In the genomic region with DNA sequence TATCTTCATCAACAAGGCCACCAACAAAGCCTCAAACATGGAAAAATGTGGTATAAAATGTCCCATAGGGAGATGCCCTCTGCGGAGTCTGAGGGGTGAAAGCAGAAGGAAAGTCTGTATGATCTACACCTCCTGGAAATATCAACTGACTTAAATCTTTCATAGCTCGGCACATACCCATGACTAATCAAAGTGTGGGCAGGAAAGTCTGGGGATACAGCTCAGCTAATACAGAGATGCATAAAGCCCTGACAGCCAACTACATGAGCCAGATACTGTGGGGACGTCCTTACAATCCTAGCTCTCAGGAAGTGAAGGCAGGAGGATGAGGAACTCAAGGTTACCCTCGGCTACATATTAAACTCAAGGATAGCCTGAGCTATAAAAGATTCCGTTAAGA, we compare ENCODE assay signal across 26 mouse cellular contexts.
"Had no signal": no experiment of that assay in that cellular context is flagged by ENCODE, and none has a peak within 500 bp of the region (broad histone marks: within the 10 kb centered on the region; RNA-seq: fewer than 3 reads in every experiment).

No protein-coding gene starts in this region.

- ATAC-seq: hindbrain, embryonic 16.5 days; intestine, embryonic 16.5 days; liver, embryonic 12.5 days had no signal

- H3K27ac ChIP-seq: gastrocnemius, adult 2 months; heart, adult 2 months; hindbrain, embryonic 10.5 days; hindbrain, embryonic 12.5 days; hindbrain, embryonic 14.5 days; kidney, embryonic 15.5 days; kidney, postnatal 0 days; limb, embryonic 13.5 days; limb, embryonic 15.5 days; liver, embryonic 12.5 days; liver, embryonic 14.5 days had no signal

- H3K27me3 ChIP-seq: heart, embryonic 12.5 days; hindbrain, embryonic 12.5 days; kidney, embryonic 15.5 days; limb, embryonic 13.5 days; limb, embryonic 15.5 days; liver, embryonic 12.5 days had no signal

- H3K9me3 ChIP-seq: heart, embryonic 12.5 days; hindbrain, embryonic 10.5 days; hindbrain, embryonic 12.5 days; kidney, embryonic 15.5 days; limb, embryonic 13.5 days; limb, embryonic 15.5 days; liver, embryonic 12.5 days had no signal

- H3K9ac ChIP-seq: heart, embryonic 12.5 days; hindbrain, embryonic 12.5 days; hindbrain, embryonic 14.5 days; kidney, embryonic 15.5 days; limb, embryonic 13.5 days; limb, embryonic 15.5 days; liver, embryonic 12.5 days; liver, embryonic 14.5 days had no signal

- H3K4me1 ChIP-seq: hindbrain, embryonic 12.5 days; limb, embryonic 13.5 days; limb, embryonic 15.5 days; liver, embryonic 12.5 days had no signal

- DNase-seq: gastrocnemius, adult 2 months; gastrocnemius, postnatal 10 days; gastrocnemius, postnatal 25 days; heart, adult 2 months; heart, postnatal 10 days; heart, postnatal 4 days; kidney, adult 11 months; kidney, adult 2 months; kidney, adult 9 months; kidney, postnatal 14 days; kidney, postnatal 36 days; layer of hippocampus, adult 9-11 months; layer of hippocampus, postnatal 36 days; left cerebral cortex, postnatal 4 days had no signal

- H3K36me3 ChIP-seq: heart, embryonic 12.5 days; hindbrain, embryonic 10.5 days; hindbrain, embryonic 12.5 days; kidney, embryonic 15.5 days; limb, embryonic 13.5 days; limb, embryonic 15.5 days; liver, embryonic 12.5 days had no signal

- H3K4me2 ChIP-seq: heart, embryonic 12.5 days; hindbrain, embryonic 12.5 days; hindbrain, embryonic 14.5 days; kidney, embryonic 15.5 days; limb, embryonic 13.5 days; limb, embryonic 15.5 days; liver, embryonic 12.5 days had no signal

- H3K4me3 ChIP-seq: gastrocnemius, adult 2 months; heart, adult 2 months; heart, embryonic 12.5 days; hindbrain, embryonic 10.5 days; hindbrain, embryonic 12.5 days; kidney, embryonic 15.5 days; limb, embryonic 13.5 days; limb, embryonic 15.5 days; liver, embryonic 12.5 days had no signal
